In the genomic region with DNA sequence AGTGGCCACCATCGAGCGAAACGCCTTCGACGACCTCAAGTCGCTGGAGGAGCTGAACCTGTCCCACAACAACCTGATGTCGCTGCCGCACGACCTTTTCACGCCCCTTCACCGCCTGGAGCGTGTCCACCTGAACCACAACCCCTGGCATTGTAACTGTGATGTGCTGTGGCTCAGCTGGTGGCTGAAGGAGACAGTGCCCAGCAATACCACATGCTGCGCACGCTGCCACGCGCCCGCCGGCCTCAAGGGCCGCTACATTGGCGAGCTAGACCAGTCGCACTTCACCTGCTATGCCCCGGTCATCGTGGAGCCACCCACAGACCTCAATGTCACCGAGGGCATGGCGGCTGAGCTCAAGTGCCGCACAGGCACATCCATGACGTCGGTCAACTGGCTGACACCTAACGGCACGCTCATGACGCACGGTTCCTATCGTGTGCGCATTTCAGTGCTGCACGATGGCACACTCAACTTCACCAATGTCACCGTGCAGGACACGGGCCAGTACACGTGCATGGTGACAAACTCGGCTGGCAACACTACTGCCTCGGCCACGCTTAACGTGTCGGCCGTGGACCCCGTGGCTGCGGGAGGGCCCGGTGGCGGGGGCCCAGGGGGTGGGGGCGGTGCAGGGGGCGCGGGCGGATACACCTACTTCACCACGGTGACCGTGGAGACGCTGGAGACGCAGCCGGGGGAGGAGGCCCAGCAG, we compare ENCODE assay signal across 11 mouse cellular contexts. TPM values are rescaled to one million over a fixed set of nuclear protein-coding genes. Genes with fewer than 3 reads are reported as not detected.
DNase-seq lines count a peak whose midpoint lies in the region; ATAC-seq lines count a peak whose summit lies in the region.
"Had no signal": no experiment of that assay in that cellular context is flagged by ENCODE, and none has a peak within 500 bp of the region (broad histone marks: within the 10 kb centered on the region; RNA-seq: fewer than 3 reads in every experiment).

No protein-coding gene starts in this region.

- peak overlapping the region; percentile 49; the same call in 1 of the 2 replicates for H3K27ac ChIP-seq in heart, embryonic 10.5 days
- H3K27ac ChIP-seq in limb, embryonic 10.5 days, result no peak overlapping the region

- no peaks in the 10 kb centered on the region for H3K9me3 ChIP-seq in heart, embryonic 10.5 days
- peaks cover 24% of the 10 kb centered on the region for H3K9me3 ChIP-seq in megakaryocyte, embryonic 14.5 days
- H3K9me3 ChIP-seq in limb, embryonic 10.5 days (replicated peaks), result no peaks in the 10 kb centered on the region

- peak overlapping the region; percentile 57 for H3K4me3 ChIP-seq in heart, embryonic 10.5 days
- peak overlapping the region; percentile 79 for H3K4me3 ChIP-seq in megakaryocyte, embryonic 14.5 days (replicated peaks)
- peak overlapping the region; percentile 50 for H3K4me3 ChIP-seq in limb, embryonic 10.5 days

- WGBS in heart, embryonic 10.5 days, result 54% methylated on average over 57 of the region's 57 CpGs
- 51% methylated on average over 57 of the region's 57 CpGs for WGBS in limb, embryonic 10.5 days

- peaks cover 20% of the 10 kb centered on the region for H3K36me3 ChIP-seq in heart, embryonic 10.5 days
- no peaks in the 10 kb centered on the region for H3K36me3 ChIP-seq in megakaryocyte, embryonic 14.5 days (replicated peaks; ENCODE audit: low read length)
- H3K36me3 ChIP-seq in limb, embryonic 10.5 days, result 0 out of 2 replicates have a peak, but pooled peaks cover 3% of the 10 kb centered on the region

- intact Hi-C loops in heart, postnatal 36 days (cut with DNase I), result loop anchor here (10.0 kb wide), 1 partner anchor 1147 kb away; the partner anchor contains the start of gene Zfp715

- no peak for DNase-seq in heart, embryonic 10.5 days (ENCODE audit: low spot score)
- DNase-seq in heart, postnatal 36 days, result no peak
- peak; percentile 51 for DNase-seq in ZHBTc4 (ENCODE audit: low read depth, low spot score)
- no peak for DNase-seq in limb, embryonic 10.5 days (ENCODE audit: low spot score)
- DNase-seq in adrenal gland, adult (ENCODE audit: inconsistent age in 2 of 2, low spot score in 1 of 2), result no peak
- no peak for DNase-seq in thymus, postnatal 14 days
- DNase-seq: gastrocnemius, postnatal 10 days; right cerebral cortex, postnatal 14 days had no signal

- ATAC-seq in megakaryocyte, adult 5-6 weeks (ENCODE audit: poor library complexity, severe bottlenecking), result no peak
- ATAC-seq: lung, postnatal 0 days had no signal

- H3K27me3 ChIP-seq in heart, embryonic 10.5 days (ENCODE audit: insufficient read depth, poor library complexity, severe bottlenecking), result peaks cover 64% of the 10 kb centered on the region
- H3K27me3 ChIP-seq in megakaryocyte, embryonic 14.5 days (replicated peaks), result peaks cover 91% of the 10 kb centered on the region
- H3K27me3 ChIP-seq in limb, embryonic 10.5 days (ENCODE audit: low read depth, poor library complexity, severe bottlenecking), result peaks cover 96% of the 10 kb centered on the region

- peaks cover 50% of the 10 kb centered on the region for H3K4me1 ChIP-seq in heart, embryonic 10.5 days
- peaks cover 16% of the 10 kb centered on the region; the same call in 1 of the 2 replicates for H3K4me1 ChIP-seq in megakaryocyte, embryonic 14.5 days
- H3K4me1 ChIP-seq in limb, embryonic 10.5 days, result peaks cover 32% of the 10 kb centered on the region

RNA-seq across cellular contexts. Expression of gene Aspdh, which starts 3.5 kb away (rescaled TPM):
- 0.83 and 1.8 TPM in 2 replicates for polyA plus RNA-seq in heart, embryonic 10.5 days (2016; fragmentation: Nextera tagmentation; extraction: Ambion mirVana)
- under 1 TPM; 0.65 to 0.75 TPM for total RNA-seq in heart, postnatal 36 days (2021)
- not detected in 2 replicates for polyA plus RNA-seq in megakaryocyte, embryonic 14.5 days (2012; ENCODE audit: insufficient read depth, low replicate concordance)
- not detected in 2 replicates for total RNA-seq in megakaryocyte, adult 5-6 weeks (2015)
- total RNA-seq in megakaryocyte, adult 5-6 weeks (2017), result not detected in 2 replicates
- not detected in 2 replicates for polyA plus RNA-seq in limb, embryonic 10.5 days (2016; fragmentation: Nextera tagmentation; extraction: Ambion mirVana)
- total RNA-seq: gastrocnemius, postnatal 10 days had no signal
- polyA plus RNA-seq: lung, postnatal 0 days had no signal

RNA-seq across cellular contexts. Expression of gene Josd2, which starts 6.1 kb away (rescaled TPM):
- 158 and 196 TPM in 2 replicates for polyA plus RNA-seq in heart, embryonic 10.5 days (2016; fragmentation: Nextera tagmentation; extraction: Ambion mirVana)
- 100 to 1,000 TPM; 127 to 143 TPM for total RNA-seq in heart, postnatal 36 days (2021)
- polyA plus RNA-seq in megakaryocyte, embryonic 14.5 days (2012; ENCODE audit: insufficient read depth, low replicate concordance), result 191 and 466 TPM in 2 replicates
- 18.2 and 20.3 TPM in 2 replicates for total RNA-seq in megakaryocyte, adult 5-6 weeks (2015)
- 12.5 and 14.0 TPM in 2 replicates for total RNA-seq in megakaryocyte, adult 5-6 weeks (2017)
- 72.6 and 73.3 TPM in 2 replicates for polyA plus RNA-seq in limb, embryonic 10.5 days (2016; fragmentation: Nextera tagmentation; extraction: Ambion mirVana)

RNA-seq across cellular contexts. Expression of gene Lrrc4b, which starts 32.8 kb away (rescaled TPM):
- polyA plus RNA-seq in heart, embryonic 10.5 days (2016; fragmentation: Nextera tagmentation; extraction: Ambion mirVana), result 1.2 and 1.7 TPM in 2 replicates
- 10 to 100 TPM; 20.5 to 21.6 TPM for total RNA-seq in heart, postnatal 36 days (2021)
- polyA plus RNA-seq in megakaryocyte, embryonic 14.5 days (2012; ENCODE audit: insufficient read depth, low replicate concordance), result not detected in 2 replicates
- total RNA-seq in megakaryocyte, adult 5-6 weeks (2015), result not detected in 2 replicates
- total RNA-seq in megakaryocyte, adult 5-6 weeks (2017), result not detected in 2 replicates
- 0.06 and 0.21 TPM in 2 replicates for polyA plus RNA-seq in limb, embryonic 10.5 days (2016; fragmentation: Nextera tagmentation; extraction: Ambion mirVana)

RNA-seq across cellular contexts. Expression of gene Emc10, which starts 34.7 kb away (rescaled TPM):
- polyA plus RNA-seq in heart, embryonic 10.5 days (2016; fragmentation: Nextera tagmentation; extraction: Ambion mirVana), result 92.2 and 95.7 TPM in 2 replicates
- 10 to 100 TPM; 87.6 to 87.9 TPM for total RNA-seq in heart, postnatal 36 days (2021)
- polyA plus RNA-seq in megakaryocyte, embryonic 14.5 days (2012; ENCODE audit: insufficient read depth, low replicate concordance), result 156 and 185 TPM in 2 replicates
- total RNA-seq in megakaryocyte, adult 5-6 weeks (2015), result 42.4 and 47.4 TPM in 2 replicates
- total RNA-seq in megakaryocyte, adult 5-6 weeks (2017), result 23.1 and 27.4 TPM in 2 replicates
- polyA plus RNA-seq in limb, embryonic 10.5 days (2016; fragmentation: Nextera tagmentation; extraction: Ambion mirVana), result 78.6 and 91.4 TPM in 2 replicates

RNA-seq across cellular contexts. Expression of gene Fam71e1, which starts 34.7 kb away (rescaled TPM):
- 9.3 and 11.1 TPM in 2 replicates for polyA plus RNA-seq in heart, embryonic 10.5 days (2016; fragmentation: Nextera tagmentation; extraction: Ambion mirVana)
- 1 to 10 TPM; 3.1 to 3.2 TPM for total RNA-seq in heart, postnatal 36 days (2021)
- 2.1 and 9.0 TPM in 2 replicates for polyA plus RNA-seq in megakaryocyte, embryonic 14.5 days (2012; ENCODE audit: insufficient read depth, low replicate concordance)
- 1.7 and 2.0 TPM in 2 replicates for total RNA-seq in megakaryocyte, adult 5-6 weeks (2015)
- total RNA-seq in megakaryocyte, adult 5-6 weeks (2017), result 0.12 TPM in 1 of 2 replicates, not detected in the other
- 10.6 and 16.5 TPM in 2 replicates for polyA plus RNA-seq in limb, embryonic 10.5 days (2016; fragmentation: Nextera tagmentation; extraction: Ambion mirVana)
